Mouse (Mus musculus): ENCODE results near the gene Vmn1r80.
"Not testable (repeated sequence)": the region's sequence is repeated elsewhere in the genome, so short reads cannot be mapped to it uniquely, and the experiment has no call there.

- TF ChIP-seq GATA1, TAL1 (IDR thresholded peaks at IDR 0.05; ENCODE audit: low read length): not testable (repeated sequence)
Measured at GRCm38 (mm10) chr7:12170979-12171378, 18.1 kb upstream of the Vmn1r80 start, which contains the start of gene Vmn1r79.
